Mouse (Mus musculus) megakaryocyte, embryonic 14.5 days (primary cell): ENCODE results near the gene Zfp536.

Experiments used
- FLI1 ChIP-seq: IDR thresholded peaks from 2 replicates; pipeline ENCODE4 v1.6.1; 2012; ENCODE audit warnings: low read length, inconsistent platforms, mixed read lengths
- GATA1 ChIP-seq: IDR thresholded peaks from 3 replicates; pipeline ENCODE4 v1.6.1; 2012; ENCODE audit warnings: mixed read lengths, low read length, inconsistent platforms, borderline replicate concordance

DNA sequence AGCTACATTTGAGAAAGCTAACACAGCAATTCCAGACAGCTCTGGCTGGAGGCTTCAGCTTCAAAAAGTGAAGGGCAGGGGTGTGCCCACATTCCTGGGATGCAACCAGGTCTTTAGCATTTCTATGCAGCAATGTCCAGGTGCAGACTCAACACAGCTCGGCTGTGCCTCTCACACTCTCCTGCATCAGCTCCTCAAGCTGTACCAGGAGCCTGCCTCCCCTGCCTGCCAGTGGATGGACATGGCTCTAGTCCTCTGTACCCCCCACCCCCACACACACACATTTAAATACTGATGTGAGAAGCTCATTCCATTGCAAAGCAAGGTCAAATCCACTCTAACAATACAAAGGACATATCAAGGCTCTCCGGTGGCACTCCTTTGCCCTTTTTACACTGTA, 298.0 kb downstream of the Zfp536 start:
- TF ChIP-seq GATA1: no peak
- TF ChIP-seq FLI1: no peak
